Mouse (Mus musculus) yolk sac, embryonic 10.5 days (tissue): ENCODE data around the gene Myl12a.
A peak's percentile ranks its signal among the peaks of the same experiment; 100 is the strongest.
"Not testable (repeated sequence)": the region's sequence is repeated elsewhere in the genome, so short reads cannot be mapped to it uniquely, and the experiment has no call there.

Experiments used
- DNase-seq: peaks from one replicate; pipeline ENCODE4 v3.0.0-alpha.2; 2017; ENCODE audit warnings: low spot score

Gene Myl12a

GRCm38 (mm10) chr17:70989430-70989829, 13.2 kb downstream of the Myl12a start:
- DNase-seq = no peak

GRCm38 (mm10) chr17:70988337-70988767, 14.3 kb downstream of the Myl12a start:
- no peak for DNase-seq

GRCm38 (mm10) chr17:70986831-70987660, 15.6 kb downstream of the Myl12a start:
- DNase-seq = no peak

- DNase-seq = no peak
Measured at GRCm38 (mm10) chr17:70986355-70986740, 16.3 kb downstream of the Myl12a start.

- peak; percentile 78 for DNase-seq
Measured at GRCm38 (mm10) chr17:70985501-70986354, 16.9 kb downstream of the Myl12a start.

- no peak for DNase-seq
Measured at GRCm38 (mm10) chr17:70979345-70980223, 23.1 kb downstream of the Myl12a start.

- no peak for DNase-seq
Measured at GRCm38 (mm10) chr17:70977799-70978198, 24.9 kb downstream of the Myl12a start.

GRCm38 (mm10) chr17:70974065-70974464, 28.6 kb downstream of the Myl12a start:
- DNase-seq = not testable (repeated sequence)

- DNase-seq = no peak
Measured at GRCm38 (mm10) chr17:70973398-70973797, 29.3 kb downstream of the Myl12a start.

- no peak for DNase-seq
Measured at GRCm38 (mm10) chr17:70971206-70971605, 31.5 kb downstream of the Myl12a start.

GRCm38 (mm10) chr17:70968606-70969191, 34.0 kb downstream of the Myl12a start:
- DNase-seq = no peak

- no peak for DNase-seq
Measured at GRCm38 (mm10) chr17:70967646-70968045, 35.0 kb downstream of the Myl12a start.

GRCm38 (mm10) chr17:70967191-70967590, 35.5 kb downstream of the Myl12a start:
- DNase-seq = no peak

GRCm38 (mm10) chr17:70966126-70966525, 36.6 kb downstream of the Myl12a start:
- no peak for DNase-seq

GRCm38 (mm10) chr17:70965281-70965680, 37.4 kb downstream of the Myl12a start:
- DNase-seq = no peak

- DNase-seq = peak; percentile 48
Measured at GRCm38 (mm10) chr17:70963546-70963945, 39.1 kb downstream of the Myl12a start.

GRCm38 (mm10) chr17:70951266-70951665, 51.4 kb downstream of the Myl12a start:
- no peak for DNase-seq

GRCm38 (mm10) chr17:70949171-70949570, 53.5 kb downstream of the Myl12a start:
- DNase-seq = no peak

- no peak for DNase-seq
Measured at GRCm38 (mm10) chr17:70948721-70949120, 54.0 kb downstream of the Myl12a start.

- no peak for DNase-seq
Measured at GRCm38 (mm10) chr17:70943779-70944178, 58.9 kb downstream of the Myl12a start.
